Mouse (Mus musculus) left cerebral cortex, adult 2 months (tissue): ENCODE results near the gene Osbpl8. TPM values are rescaled to one million over a fixed set of nuclear protein-coding genes. Genes with fewer than 3 reads are reported as not detected.
"Not testable (repeated sequence)": the region's sequence is repeated elsewhere in the genome, so short reads cannot be mapped to it uniquely, and the experiment has no call there.

Source experiments
- DNase-seq, 2 experiments: peaks; one replicate each; pipeline ENCODE4 v3.0.0; 2021 to 2022; ENCODE audit warnings: low spot score in 2 of 2, mixed read lengths in 1 of 2; ENCODE audit errors: extremely low spot score in 1 of 2
- H3K27ac ChIP-seq: fragments of 200-600 bp; 2 replicates; pipeline ENCODE4 v1.8.1; 2022
- H3K4me3 ChIP-seq: fragments of 200-600 bp; 2 replicates; pipeline ENCODE4 v1.8.1; 2022
- CTCF ChIP-seq: fragments of 200-600 bp; IDR thresholded peaks from 2 replicates; pipeline ENCODE4 v1.8.1; 2022; ENCODE audit warnings: antibody characterized with exemption, mild to moderate bottlenecking, moderate library complexity
- intact Hi-C: fragments of 180-260 bp; cut with DNase I; formaldehyde crosslinking; loops from one replicate; pipeline ENCODE4 v1.15.1; 2025
- total RNA-seq, 2 experiments: library from RNA; stranded (reverse); gene quantifications; 2 replicates each; pipeline ENCODE4 v1.2.3; 2021

Osbpl8 gene
- total RNA-seq, 2 experiments from 2014 or later, result 93.8 to 104 TPM

DNA sequence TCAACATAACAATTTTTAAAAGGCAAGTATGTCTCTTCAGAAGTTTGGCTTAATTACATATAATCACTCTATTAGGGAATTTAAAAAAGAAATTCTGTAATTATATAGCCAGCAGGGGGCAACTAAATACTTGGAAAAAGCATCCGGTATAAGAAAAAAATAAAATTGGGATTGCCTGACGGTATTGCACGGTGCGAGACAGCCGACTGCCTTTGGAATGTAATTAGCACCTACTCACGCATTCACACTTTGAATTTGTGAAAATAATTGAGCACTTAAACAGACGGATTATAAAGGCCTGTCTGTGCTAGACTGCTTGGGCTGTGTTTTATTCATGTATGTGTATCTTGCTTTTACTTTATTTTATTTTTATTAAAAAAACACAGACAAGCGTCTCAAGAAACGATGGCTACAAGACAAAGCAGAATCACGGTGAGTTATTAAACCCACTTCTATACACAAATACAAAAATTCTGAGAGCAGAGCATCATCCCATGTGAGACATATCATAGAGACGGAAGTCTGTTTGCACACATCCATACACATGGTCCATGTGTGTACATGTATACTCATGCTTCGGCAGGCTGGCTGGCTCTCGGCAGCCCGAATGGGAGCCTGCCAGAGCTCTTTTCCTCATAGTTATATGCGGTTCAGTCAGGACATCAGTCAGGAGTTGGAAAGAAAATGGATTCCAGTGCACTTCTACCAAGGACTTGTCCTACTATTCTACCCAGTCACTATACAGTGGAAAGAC lies 34.5 kb upstream of the Osbpl8 start:
- peak; percentile 36 for TF ChIP-seq CTCF
- DNase-seq, result no peak
- H3K27ac ChIP-seq, result no peak overlapping the region
- intact Hi-C loops, result no loop called here
- no peak overlapping the region for H3K4me3 ChIP-seq

GRCm38 (mm10) chr10:111130872-111131271 lies 33.7 kb upstream of the Osbpl8 start:
- intact Hi-C loops, result no loop called here
- TF ChIP-seq CTCF, result no peak
- no peak overlapping the region for H3K4me3 ChIP-seq
- no peak for DNase-seq
- H3K27ac ChIP-seq, result no peak overlapping the region

GRCm38 (mm10) chr10:111133271-111133670 lies 31.3 kb upstream of the Osbpl8 start:
- TF ChIP-seq CTCF, result no peak
- no peak overlapping the region for H3K4me3 ChIP-seq
- H3K27ac ChIP-seq, result no peak overlapping the region
- intact Hi-C loops, result no loop called here
- DNase-seq, result no peak

DNA sequence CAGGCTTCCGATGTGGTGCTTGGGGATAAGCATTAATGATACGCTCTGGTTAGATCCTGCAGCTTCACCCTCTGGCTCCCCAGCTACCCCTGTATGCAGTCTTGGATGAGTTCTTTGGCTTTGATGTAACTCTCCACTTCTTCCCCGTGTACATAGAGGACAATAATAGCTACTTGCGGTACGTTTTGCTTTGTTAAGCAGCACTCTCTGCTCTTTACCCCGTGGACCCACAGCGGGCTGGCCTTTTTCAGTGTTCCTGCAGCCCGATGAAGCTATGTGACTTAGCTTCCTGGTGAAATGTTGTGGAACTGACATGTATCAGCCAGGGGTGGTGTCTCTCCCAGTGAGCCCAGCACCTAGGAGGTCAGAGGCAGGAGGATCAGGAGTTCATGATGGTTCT lies 30.6 kb upstream of the Osbpl8 start:
- no peak for TF ChIP-seq CTCF
- intact Hi-C loops, result no loop called here
- Histone ChIP-seq H3K4me3 (no peak overlapping the region), H3K27ac (no peak overlapping the region)
- DNase-seq, result no peak

- intact Hi-C loops, result no loop called here
- Histone ChIP-seq H3K4me3 (no peak overlapping the region), H3K27ac (no peak overlapping the region)
- DNase-seq, result peak; percentile 26 to 42
- TF ChIP-seq CTCF, result no peak
These were observed 30.1 kb upstream of the Osbpl8 start for GRCm38 (mm10) chr10:111134412-111134957.

- H3K27ac ChIP-seq, DNase-seq, H3K4me3 ChIP-seq, intact Hi-C loops: not testable (repeated sequence)
These were observed 28.2 kb upstream of the Osbpl8 start for GRCm38 (mm10) chr10:111136306-111136705.

GRCm38 (mm10) chr10:111137905-111138304 lies 26.6 kb upstream of the Osbpl8 start:
- no peak overlapping the region for H3K27ac ChIP-seq
- intact Hi-C loops, result no loop called here
- DNase-seq, result no peak
- H3K4me3 ChIP-seq, result no peak overlapping the region
- no peak for TF ChIP-seq CTCF

GRCm38 (mm10) chr10:111139170-111139569 lies 25.4 kb upstream of the Osbpl8 start:
- H3K27ac ChIP-seq, result no peak overlapping the region
- no peak for DNase-seq
- no peak for TF ChIP-seq CTCF
- H3K4me3 ChIP-seq, result no peak overlapping the region
- intact Hi-C loops, result no loop called here

- DNase-seq, result no peak
- no peak for TF ChIP-seq CTCF
- intact Hi-C loops, result no loop called here
- no peak overlapping the region for H3K4me3 ChIP-seq
- no peak overlapping the region for H3K27ac ChIP-seq
These were observed 24.7 kb upstream of the Osbpl8 start for GRCm38 (mm10) chr10:111139881-111140280.

DNA sequence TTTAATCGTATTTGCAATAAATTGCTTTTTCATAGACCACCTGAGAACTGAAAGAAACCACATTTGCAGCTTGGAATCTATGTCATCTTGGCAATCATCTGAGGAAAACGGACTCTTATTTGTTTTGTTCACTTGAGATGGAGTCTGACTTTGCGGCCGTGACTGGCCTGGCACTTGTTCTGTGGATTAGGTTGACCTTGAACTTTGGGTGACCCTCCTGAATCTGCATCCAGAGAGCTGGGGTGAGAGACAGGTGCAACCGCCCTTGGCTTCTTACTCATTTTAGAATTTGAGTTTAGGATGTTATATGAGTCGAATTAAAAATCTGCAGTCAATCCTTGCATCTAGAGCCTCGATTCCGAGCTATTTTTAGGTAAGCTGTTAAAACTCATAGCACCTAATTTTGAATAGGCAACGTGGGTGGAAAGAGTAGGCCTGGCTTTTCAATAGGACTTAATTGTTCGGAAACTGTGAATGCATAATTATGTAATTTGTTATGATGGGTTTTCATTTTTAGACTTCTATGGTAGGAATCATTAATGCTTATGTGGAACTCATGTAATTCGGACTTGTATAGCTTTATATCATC lies 20.1 kb upstream of the Osbpl8 start:
- TF ChIP-seq CTCF, result no peak
- H3K4me3 ChIP-seq, result no peak overlapping the region
- intact Hi-C loops, result no loop called here
- DNase-seq, result no peak
- H3K27ac ChIP-seq, result no peak overlapping the region

GRCm38 (mm10) chr10:111149761-111150160 lies 14.8 kb upstream of the Osbpl8 start:
- no peak overlapping the region for H3K4me3 ChIP-seq
- no peak for DNase-seq
- no peak overlapping the region for H3K27ac ChIP-seq
- no peak for TF ChIP-seq CTCF
- intact Hi-C loops, result no loop called here

DNA sequence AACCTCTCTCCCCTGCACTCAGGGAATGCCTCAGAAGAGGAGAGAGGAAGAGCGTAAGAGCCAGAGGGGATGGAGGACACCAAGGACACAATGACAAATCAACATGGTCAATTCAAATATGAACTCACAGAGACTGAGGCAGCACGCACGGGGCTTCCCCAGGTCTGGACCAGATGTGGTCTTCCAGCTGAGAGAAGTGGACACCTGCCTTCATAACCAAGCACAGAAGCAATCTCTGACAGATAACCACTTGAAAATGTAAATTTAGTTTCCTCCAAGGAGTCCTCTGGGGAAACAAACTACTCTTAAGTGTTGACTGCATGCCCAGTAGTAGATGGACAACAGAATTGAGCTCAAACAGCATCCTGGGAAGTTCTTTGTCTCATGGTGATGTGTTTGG lies 9.5 kb upstream of the Osbpl8 start:
- no peak for DNase-seq
- Histone ChIP-seq H3K4me3 (no peak overlapping the region), H3K27ac (no peak overlapping the region)
- intact Hi-C loops, result no loop called here
- TF ChIP-seq CTCF, result no peak

DNA sequence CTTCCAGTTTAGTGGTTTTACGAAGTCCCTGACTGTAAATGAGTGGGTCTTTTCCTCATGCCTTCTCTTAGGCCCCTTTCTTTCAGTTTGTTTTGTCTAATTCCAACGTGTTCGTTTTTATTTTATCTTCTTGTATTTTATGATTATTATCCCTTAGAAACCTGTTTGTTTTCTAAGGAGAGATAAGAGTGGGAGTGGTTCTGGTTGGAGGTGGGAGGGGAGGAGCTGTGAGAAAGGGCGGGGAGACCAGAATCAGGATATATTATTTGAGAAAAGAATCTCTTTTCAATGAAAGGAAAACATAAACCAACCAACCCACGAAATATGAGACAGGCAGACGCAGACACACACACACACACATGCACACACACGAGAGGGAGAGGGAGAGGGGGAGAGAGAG lies 9.0 kb upstream of the Osbpl8 start:
- Histone ChIP-seq H3K4me3 (no peak overlapping the region), H3K27ac (no peak overlapping the region)
- DNase-seq, result no peak
- intact Hi-C loops, result no loop called here
- TF ChIP-seq CTCF, result no peak
